Mouse (Mus musculus) intestine, embryonic 14.5 days (tissue): ENCODE results near the gene Pigb. TPM values are rescaled to one million over a fixed set of nuclear protein-coding genes. Genes with fewer than 3 reads are reported as not detected.

ENCODE experiments used
- ATAC-seq: fragments of 200-750 bp; cut with Nextera tagmentation; replicated peaks from 2 replicates; pipeline ENCODE4 v1.8.0; 2017; ENCODE audit warnings: low read depth, moderate number of reproducible peaks, moderate TSS enrichment, moderate library complexity; ENCODE audit not compliant: low FRiP score, low TSS enrichment
- DNase-seq: peaks from one replicate; pipeline ENCODE4 v3.0.0-alpha.2; 2018; ENCODE audit warnings: low spot score
- H3K27ac ChIP-seq: fragments of 300-500 bp; sonication (generic); 2 replicates; pipeline ENCODE4 v1.5.1; 2014; ENCODE audit warnings: low read depth, mild to moderate bottlenecking, control low read depth
- H3K27me3 ChIP-seq: fragments of 300-500 bp; sonication (generic); replicated peaks from 2 replicates; pipeline ENCODE4 v1.6.1; 2014; ENCODE audit warnings: low read length, control low read depth; ENCODE audit not compliant: control insufficient read depth, insufficient read depth
- H3K36me3 ChIP-seq: fragments of 300-500 bp; sonication (generic); 2 replicates; pipeline ENCODE4 v1.6.1; 2014; ENCODE audit warnings: low read length, control low read depth; ENCODE audit not compliant: control insufficient read depth, insufficient read depth
- H3K4me1 ChIP-seq: fragments of 300-500 bp; sonication (generic); replicated peaks from 2 replicates; pipeline ENCODE4 v1.6.1; 2014; ENCODE audit warnings: low read length, control low read depth, mixed read lengths; ENCODE audit not compliant: control insufficient read depth, insufficient read depth
- H3K4me2 ChIP-seq: fragments of 300-500 bp; sonication (generic); 2 replicates; pipeline ENCODE4 v1.6.1; 2014; ENCODE audit warnings: low read length
- H3K4me3 ChIP-seq: fragments of 300-500 bp; sonication (generic); 2 replicates; pipeline ENCODE4 v1.5.1; 2014; ENCODE audit warnings: low read depth, low read length, control low read depth, mixed read lengths
- H3K9ac ChIP-seq: fragments of 300-500 bp; sonication (generic); 2 replicates; pipeline ENCODE4 v1.6.1; 2014; ENCODE audit warnings: mild to moderate bottlenecking, low read length
- H3K9me3 ChIP-seq: fragments of 300-500 bp; sonication (generic); 2 replicates; pipeline ENCODE4 v1.6.1; 2016; ENCODE audit warnings: low read length, control low read depth; ENCODE audit not compliant: control insufficient read depth
- WGBS: fragments of 180-500 bp; shearing (Covaris S2); extraction: QIAGEN DNeasy Blood & Tissue Kit; methylation state at CpG from one replicate; pipeline ENCODE4 v1.1.7; 2014; 5-methylcytosine and 5-hydroxymethylcytosine counted together
- polyA plus RNA-seq: library from polyadenylated mRNA; unstranded; fragments of >200 nt; fragmentation: Nextera tagmentation; extraction: Ambion mirVana; gene quantifications from 2 replicates; pipeline ENCODE4 v1.2.1, GENCODE M21; 2014

Gene Pigb
- 18.5 and 19.6 TPM in 2 replicates for polyA plus RNA-seq

DNA sequence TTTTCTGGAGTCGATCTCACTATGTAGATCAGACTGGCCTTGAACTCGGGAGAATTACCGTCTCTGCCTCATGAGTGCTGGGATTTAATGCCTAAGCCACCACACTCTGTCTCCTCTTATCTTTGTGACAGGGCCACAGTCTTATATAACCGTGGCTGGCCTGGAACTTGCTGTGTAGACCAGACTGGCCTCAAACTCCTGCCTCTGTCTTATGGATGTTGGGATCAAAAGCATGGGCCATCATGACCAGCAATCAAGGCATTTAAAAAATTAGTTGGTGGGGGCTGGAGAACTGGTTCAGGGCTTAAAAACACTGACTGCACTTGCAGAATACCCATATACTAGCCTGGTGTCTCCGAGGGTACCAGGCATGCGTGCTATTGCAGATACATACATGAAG is at the start of gene Pigb:
Gene Pigb (minus strand): TSS at position 299 of the 400 bp plus-strand sequence.
- Histone ChIP-seq H3K27me3 (no peaks in the 10 kb centered on the region), H3K9ac (peak within 1 kb of the TSS; percentile 84), H3K4me2 (peak within 1 kb of the TSS; percentile 93), H3K9me3 (no peaks in the 10 kb centered on the region), H3K36me3 (no peaks in the 10 kb centered on the region), H3K4me1 (peaks cover 11% of the 10 kb centered on the region), H3K4me3 (peak within 1 kb of the TSS; percentile 96), H3K27ac (peak within 1 kb of the TSS; percentile 65)
- ATAC-seq (no peak), DNase-seq (no peak)
- 36% methylated on average over 6 of the region's 6 CpGs for WGBS

DNA sequence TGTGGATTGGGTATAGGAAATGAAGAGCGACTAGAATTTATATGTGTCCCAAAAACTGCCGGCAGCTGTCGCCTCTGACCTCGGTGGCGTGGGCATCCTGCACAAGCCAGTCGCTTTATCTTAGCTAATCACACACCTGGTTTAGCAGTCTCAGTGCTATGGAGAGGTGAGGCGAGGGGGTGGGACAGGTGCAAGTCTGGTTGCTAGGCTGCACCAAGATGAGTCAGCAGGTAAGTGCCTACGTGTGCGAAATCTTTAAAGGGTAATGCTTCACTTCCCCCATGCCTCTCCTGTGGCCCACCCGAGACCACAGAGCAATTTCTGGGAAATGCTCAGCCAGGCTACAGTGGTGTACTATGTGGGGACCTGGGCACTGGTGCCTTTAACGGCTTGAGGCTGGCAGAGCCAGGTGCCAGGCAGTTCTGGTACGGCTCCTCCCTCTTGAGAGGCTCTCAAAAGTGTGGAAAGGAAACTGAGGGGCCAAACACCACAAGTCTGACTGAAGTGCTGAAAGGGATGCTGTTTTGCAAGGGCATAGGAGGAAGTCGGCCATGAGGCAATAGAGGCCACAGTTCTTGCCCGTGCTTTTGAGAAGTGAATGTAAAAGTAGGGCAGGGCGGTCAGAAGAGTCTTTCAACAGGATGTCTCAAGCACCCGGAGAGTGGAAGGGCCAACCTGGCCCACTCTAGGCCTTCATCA is 49.2 kb upstream of the Pigb start:
- Histone ChIP-seq H3K9me3 (no peaks in the 10 kb centered on the region), H3K9ac (no peak overlapping the region), H3K27me3 (no peaks in the 10 kb centered on the region), H3K4me3 (no peak overlapping the region), H3K4me1 (no peaks in the 10 kb centered on the region), H3K27ac (no peak overlapping the region), H3K36me3 (no peaks in the 10 kb centered on the region), H3K4me2 (no peak overlapping the region)
- WGBS, result 65% methylated on average over 16 of the region's 16 CpGs
- no peak for DNase-seq
- peak; percentile 67; the same call in 1 of the 2 replicates for ATAC-seq

DNA sequence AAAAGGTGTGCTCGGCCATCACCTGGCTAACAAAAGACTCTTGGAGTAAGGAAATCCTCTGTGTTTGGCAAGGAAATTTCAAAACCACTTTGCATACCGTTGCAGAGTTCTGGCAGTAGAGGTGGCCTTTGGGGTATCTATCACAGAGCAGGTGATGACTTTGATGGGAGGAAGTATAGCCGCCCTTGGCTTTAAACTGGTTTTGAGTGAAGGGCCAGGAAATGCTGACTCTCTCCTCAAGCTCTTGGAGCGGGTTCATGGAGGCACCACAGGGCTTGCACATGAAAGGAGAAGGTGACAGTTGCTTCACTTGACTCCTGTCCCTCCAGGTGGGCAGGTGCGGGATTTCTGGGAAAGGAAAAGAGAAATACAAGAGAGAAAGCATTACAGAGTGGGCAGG is 47.4 kb upstream of the Pigb start:
- ATAC-seq, result no peak
- no peak overlapping the region for H3K4me3 ChIP-seq
- H3K36me3 ChIP-seq, result no peaks in the 10 kb centered on the region
- H3K4me1 ChIP-seq, result no peaks in the 10 kb centered on the region
- no peak overlapping the region for H3K27ac ChIP-seq
- no peak overlapping the region for H3K4me2 ChIP-seq
- WGBS, result 75% methylated on average over 5 of the region's 5 CpGs
- H3K9me3 ChIP-seq, result no peaks in the 10 kb centered on the region
- H3K27me3 ChIP-seq, result no peaks in the 10 kb centered on the region
- DNase-seq, result no peak
- no peak overlapping the region for H3K9ac ChIP-seq

DNA sequence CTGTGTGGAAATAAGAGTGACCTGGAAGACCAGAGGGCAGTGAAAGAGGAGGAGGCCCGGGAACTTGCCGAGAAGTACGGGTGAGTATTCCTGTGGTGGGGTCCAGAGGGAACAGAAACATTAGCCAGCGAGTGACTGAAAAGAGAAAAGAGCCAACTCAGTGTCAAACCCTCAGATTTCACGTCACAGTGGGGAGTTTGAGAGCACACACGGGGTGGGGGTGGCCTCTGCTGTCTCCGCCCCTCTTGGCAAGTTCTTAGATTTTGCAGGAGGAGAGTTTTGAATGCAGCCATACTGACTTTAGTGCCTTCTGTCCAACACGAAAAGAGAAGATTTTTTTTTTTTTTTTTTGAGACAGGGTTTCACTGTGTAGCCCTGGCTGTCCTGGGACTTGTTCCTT is 46.9 kb upstream of the Pigb start:
- Histone ChIP-seq H3K27ac (no peak overlapping the region), H3K4me2 (no peak overlapping the region), H3K27me3 (no peaks in the 10 kb centered on the region), H3K4me1 (no peaks in the 10 kb centered on the region), H3K36me3 (no peaks in the 10 kb centered on the region), H3K4me3 (no peak overlapping the region), H3K9ac (no peak overlapping the region), H3K9me3 (no peaks in the 10 kb centered on the region)
- DNase-seq (no peak), ATAC-seq (no peak)
- 61% methylated on average over 8 of the region's 8 CpGs for WGBS

DNA sequence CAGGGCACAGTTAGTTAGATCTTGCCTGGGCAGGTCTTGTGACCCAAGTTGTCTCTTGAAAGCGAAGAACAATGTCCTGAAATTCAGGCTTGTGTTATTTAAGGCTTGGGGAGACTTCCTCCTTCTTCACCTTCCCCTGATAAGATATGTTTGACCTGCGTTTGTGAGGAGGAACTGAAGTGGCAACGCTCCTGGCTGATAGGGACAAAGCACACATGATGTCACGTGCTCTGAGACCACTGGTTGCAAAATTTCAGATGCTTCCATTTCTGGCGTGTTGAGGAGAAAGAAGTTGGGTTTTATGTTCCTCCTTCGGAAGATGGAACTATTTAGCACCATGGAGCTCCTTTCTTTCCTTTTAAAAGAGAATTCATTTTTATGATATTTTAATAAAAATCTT is 45.7 kb upstream of the Pigb start:
- no peak for DNase-seq
- no peak for ATAC-seq
- no peak overlapping the region for H3K9ac ChIP-seq
- H3K4me1 ChIP-seq, result no peaks in the 10 kb centered on the region
- H3K36me3 ChIP-seq, result no peaks in the 10 kb centered on the region
- H3K27ac ChIP-seq, result no peak overlapping the region
- H3K27me3 ChIP-seq, result no peaks in the 10 kb centered on the region
- no peak overlapping the region for H3K4me3 ChIP-seq
- H3K4me2 ChIP-seq, result no peak overlapping the region
- no peaks in the 10 kb centered on the region for H3K9me3 ChIP-seq
- 80% methylated on average over 6 of the region's 6 CpGs for WGBS

DNA sequence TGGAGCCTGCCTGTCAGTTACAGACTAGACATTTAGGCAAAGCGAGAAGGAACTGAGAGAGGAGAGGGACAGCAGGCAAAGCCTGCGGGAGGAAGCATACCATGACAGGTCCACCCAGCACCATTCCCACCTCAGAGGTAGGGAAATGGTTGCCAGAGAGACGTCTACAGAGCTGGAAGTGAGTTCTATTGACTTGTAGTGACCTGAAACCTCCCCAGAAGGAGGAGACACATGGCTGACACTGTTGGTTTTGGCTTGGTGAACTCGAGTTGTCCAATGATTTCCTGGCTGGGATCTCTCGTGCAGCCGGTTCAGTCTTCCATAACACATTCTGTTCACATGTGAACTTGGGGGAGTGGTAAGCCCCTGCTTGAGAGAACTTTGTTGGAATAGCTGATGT is 43.8 kb upstream of the Pigb start:
- Histone ChIP-seq H3K4me1 (no peaks in the 10 kb centered on the region), H3K4me3 (no peak overlapping the region), H3K27me3 (no peaks in the 10 kb centered on the region), H3K9ac (no peak overlapping the region), H3K9me3 (no peaks in the 10 kb centered on the region), H3K4me2 (no peak overlapping the region), H3K27ac (no peak overlapping the region), H3K36me3 (no peaks in the 10 kb centered on the region)
- 68% methylated on average over 6 of the region's 6 CpGs for WGBS
- DNase-seq (no peak), ATAC-seq (no peak)

DNA sequence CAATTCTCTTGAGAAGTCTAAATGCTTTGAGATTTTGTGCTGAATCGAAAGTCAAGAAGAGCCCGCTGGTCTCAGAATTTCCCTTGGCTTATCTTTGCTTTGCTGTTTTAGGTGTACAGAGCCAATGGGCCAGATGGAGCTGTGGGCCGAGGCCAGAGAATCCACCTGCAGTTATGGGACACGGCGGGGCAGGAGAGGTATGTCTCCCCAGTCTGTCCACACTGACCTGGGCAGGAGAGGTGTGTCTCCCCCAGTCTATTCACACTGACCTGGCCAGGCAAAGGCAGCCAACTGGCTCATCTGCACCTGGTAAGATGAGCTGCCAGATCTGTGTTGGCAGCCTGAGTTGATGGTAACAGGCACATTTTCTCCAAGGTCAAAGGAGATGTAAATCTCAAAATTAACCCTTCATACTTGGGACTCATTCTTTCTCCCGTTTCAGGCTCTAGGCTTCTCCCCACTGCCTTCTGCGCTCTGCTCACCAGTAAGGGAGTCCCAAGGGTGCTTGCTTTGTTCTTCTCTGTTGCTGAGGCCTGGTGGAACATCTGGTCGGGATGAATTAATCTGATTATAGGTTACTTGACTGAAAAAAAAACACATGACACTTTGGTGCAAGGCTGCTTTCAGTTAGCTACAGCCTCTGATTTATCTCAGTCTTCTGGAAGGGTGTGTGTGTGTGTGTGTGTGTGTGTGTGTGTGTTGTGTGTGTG is 42.3 kb upstream of the Pigb start:
- Histone ChIP-seq H3K27ac (no peak overlapping the region), H3K4me2 (no peak overlapping the region), H3K4me1 (no peaks in the 10 kb centered on the region), H3K4me3 (no peak overlapping the region), H3K36me3 (no peaks in the 10 kb centered on the region), H3K9ac (no peak overlapping the region), H3K9me3 (no peaks in the 10 kb centered on the region), H3K27me3 (no peaks in the 10 kb centered on the region)
- WGBS, result 80% methylated on average over 8 of the region's 8 CpGs
- DNase-seq (no peak), ATAC-seq (no peak)

DNA sequence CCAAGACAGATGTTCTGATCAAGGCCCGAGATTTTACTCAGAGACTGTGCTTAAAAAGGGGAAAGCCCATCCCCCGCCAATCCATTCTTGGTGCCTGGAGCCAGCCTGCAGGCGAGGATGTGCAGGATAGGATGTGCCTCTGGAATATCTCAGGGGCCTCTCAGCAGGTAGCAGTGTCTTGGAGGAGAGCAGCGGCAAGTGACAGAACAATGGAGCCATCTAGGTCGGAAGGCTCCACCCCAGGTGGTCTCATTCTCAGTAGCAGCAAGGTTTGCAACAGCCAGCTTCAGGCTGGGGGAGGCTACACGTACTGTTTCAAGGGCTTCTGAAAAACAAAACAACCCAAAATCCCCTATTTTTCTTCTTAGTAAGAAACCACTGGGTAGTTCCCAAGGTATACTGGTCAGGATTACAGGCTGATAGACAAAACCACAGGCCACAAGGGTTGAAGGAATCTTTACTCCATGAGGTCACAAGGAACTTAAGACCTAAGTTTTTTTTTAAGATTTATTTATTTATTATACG is 39.7 kb upstream of the Pigb start:
- Histone ChIP-seq H3K9me3 (no peaks in the 10 kb centered on the region), H3K27me3 (no peaks in the 10 kb centered on the region), H3K27ac (no peak overlapping the region), H3K36me3 (no peaks in the 10 kb centered on the region), H3K9ac (no peak overlapping the region), H3K4me3 (no peak overlapping the region), H3K4me2 (no peak overlapping the region), H3K4me1 (no peaks in the 10 kb centered on the region)
- WGBS, result 46% methylated on average over 7 of the region's 7 CpGs
- ATAC-seq (no peak), DNase-seq (no peak)
